Mouse (Mus musculus): ENCODE results near the gene Tshr. TPM values are rescaled to one million over a fixed set of nuclear protein-coding genes. Genes with fewer than 3 reads are reported as not detected.

Gene Tshr
- polyA plus RNA-seq, 1 experiment from 2014 or later, result 0.67 TPM

DNA sequence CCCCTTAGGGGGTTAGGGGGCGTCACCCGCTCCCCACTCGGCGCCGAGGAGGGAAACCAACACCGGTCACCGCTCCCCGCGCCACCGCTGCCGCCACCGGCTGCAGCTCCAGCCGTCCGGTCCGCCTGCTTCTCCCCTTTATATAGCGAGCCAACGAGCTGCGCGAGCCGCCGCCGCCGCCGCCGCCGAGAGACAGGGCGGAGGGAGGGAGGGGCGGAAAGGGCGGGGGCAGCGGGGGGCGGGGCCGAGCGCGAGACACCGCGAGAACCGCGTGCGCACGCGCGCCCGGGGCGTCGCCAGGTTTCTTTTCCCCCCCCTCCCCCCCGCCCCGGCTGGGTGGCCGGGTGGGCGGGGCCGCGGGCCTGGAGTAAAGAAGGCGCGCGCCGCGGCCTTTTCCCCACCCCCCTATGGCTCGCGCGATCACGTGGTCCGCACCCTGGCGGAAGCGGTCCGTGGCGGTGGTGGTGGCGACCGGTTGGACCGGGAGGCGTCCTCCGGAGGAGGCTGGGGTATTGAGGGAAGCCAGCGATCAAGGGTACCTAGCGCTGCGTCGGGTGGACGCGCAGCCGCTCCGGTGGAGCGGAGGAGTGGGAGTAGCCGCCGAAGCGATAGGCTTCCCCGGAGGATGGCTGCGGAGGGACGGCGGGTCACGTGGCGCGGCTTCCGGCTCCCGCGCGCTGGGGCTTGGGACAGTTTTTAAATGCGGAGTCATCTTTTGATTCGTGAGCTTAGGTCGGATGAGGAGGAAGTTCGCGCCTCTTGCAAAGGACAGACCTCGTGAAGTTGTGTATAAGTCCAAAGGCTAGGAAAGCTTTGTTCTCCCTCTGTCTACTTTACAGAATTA lies 205.7 kb downstream of the Tshr start, which contains the start of gene Gtf2a1:
Gene Gtf2a1, minus strand, starts transcription at position 641 of the 844 bp plus-strand sequence.
- peak; percentile 86 for ATAC-seq (ENCODE audit: low FRiP score, low read depth)

DNA sequence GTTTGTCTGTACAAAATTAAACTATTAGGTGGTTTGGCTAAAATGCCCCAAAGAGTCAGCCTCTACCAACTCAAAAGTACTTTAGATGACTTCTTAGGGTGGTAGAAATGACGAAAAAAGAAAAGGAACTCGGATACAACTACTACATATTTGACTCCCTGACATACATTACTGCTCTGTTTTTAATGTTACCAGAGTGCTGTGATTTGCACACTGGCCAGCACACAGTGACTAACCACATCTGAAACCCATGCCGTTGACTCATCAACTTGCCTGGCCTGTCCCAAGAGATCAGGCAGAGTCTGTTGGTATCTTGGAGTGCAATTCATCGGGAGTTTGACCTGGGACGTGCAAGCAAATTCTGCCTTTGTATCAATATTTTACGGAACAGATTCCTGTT lies 206.4 kb downstream of the Tshr start:
- H3K27me3 ChIP-seq, result no peaks in the 10 kb centered on the region
- peak overlapping the region; percentile 100 for H3K27ac ChIP-seq (replicated peaks)
- whole genome bisulfite sequencing, result 25% methylated on average over 6 of the region's 6 CpGs
- peak overlapping the region; percentile 73 for H3K4me3 ChIP-seq
- peak overlapping the region; percentile 70 for H3K4me2 ChIP-seq
- H3K36me3 ChIP-seq, result 0 out of 2 replicates have a peak, but pooled peaks cover 3% of the 10 kb centered on the region
- ATAC-seq (ENCODE audit: low FRiP score, low read depth), result no peak
- no peaks in the 10 kb centered on the region for H3K9me3 ChIP-seq
- peak overlapping the region; percentile 82 for H3K9ac ChIP-seq
- peaks cover 15% of the 10 kb centered on the region for H3K4me1 ChIP-seq (replicated peaks)

More for the DNA sequence above, 205.7 kb downstream of the Tshr start, which contains the start of gene Gtf2a1:
- no peaks in the 10 kb centered on the region for H3K27me3 ChIP-seq
- peak within 1 kb of the TSS; percentile 73 for H3K4me3 ChIP-seq
- H3K9ac ChIP-seq, result peak within 1 kb of the TSS; percentile 99
- peaks cover 17% of the 10 kb centered on the region for H3K4me1 ChIP-seq (replicated peaks)
- H3K36me3 ChIP-seq, result peaks cover 5% of the 10 kb centered on the region; the same call in 1 of the 2 replicates
- no peaks in the 10 kb centered on the region for H3K9me3 ChIP-seq
- WGBS, result under 1% methylated on average over 75 of the region's 99 CpGs
- peak within 1 kb of the TSS; percentile 100 for H3K27ac ChIP-seq (replicated peaks)
- H3K4me2 ChIP-seq, result peak within 1 kb of the TSS; percentile 70

DNA sequence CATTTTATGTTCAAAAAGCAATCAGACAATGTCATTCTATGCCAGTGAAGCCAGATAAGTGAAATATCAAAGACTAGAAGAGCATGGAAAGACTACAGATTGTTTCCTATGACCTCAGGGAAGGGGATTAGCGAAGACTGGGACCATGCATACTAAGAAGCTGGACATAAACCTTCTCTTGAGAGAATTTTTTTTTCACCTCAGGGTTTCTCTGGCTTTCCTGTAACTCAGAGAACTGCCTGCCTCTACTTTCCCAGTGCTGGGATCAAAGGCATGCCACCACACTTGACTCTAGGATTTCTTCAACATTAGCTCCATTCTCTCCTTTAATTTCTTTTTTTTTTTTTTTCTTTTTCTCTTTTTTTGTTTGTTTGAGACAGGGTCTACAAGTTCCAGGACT lies 206.8 kb downstream of the Tshr start:
- Histone ChIP-seq H3K9me3 (no peaks in the 10 kb centered on the region), H3K4me2 (peak overlapping the region; percentile 70), H3K4me1 (replicated peaks) (peaks cover 15% of the 10 kb centered on the region), H3K27me3 (no peaks in the 10 kb centered on the region), H3K27ac (replicated peaks) (no peak overlapping the region), H3K36me3 (no peaks in the 10 kb centered on the region), H3K9ac (0 out of 2 replicates have a peak overlapping the region, but pooled peaks have one; percentile 82), H3K4me3 (peak overlapping the region; percentile 73; the same call in 1 of the 2 replicates)
- no peak for ATAC-seq (ENCODE audit: low FRiP score, low read depth)
- WGBS, result 75% methylated on average over 1 of the region's 1 CpGs

DNA sequence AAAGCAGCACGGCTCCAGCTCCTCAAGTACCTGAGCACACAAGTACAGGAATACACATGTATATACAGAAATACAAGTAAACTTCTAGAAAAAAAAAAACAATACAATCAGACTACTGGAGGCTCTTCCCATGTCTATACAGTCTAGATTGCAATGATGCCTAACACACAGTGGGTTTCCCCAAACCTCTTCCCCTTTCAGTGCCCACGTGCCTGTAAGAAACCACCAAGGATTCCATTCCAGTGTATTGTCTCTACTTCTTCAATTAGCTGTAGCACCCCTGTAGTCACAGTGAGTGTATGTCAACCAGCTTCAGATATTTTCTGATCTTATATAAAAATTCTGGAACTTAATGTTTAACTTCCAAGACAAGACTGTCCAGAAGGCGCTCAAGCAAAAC lies 207.8 kb downstream of the Tshr start:
- Histone ChIP-seq H3K36me3 (no peaks in the 10 kb centered on the region), H3K4me2 (no peak overlapping the region), H3K4me1 (replicated peaks) (peaks cover 11% of the 10 kb centered on the region), H3K27me3 (no peaks in the 10 kb centered on the region), H3K9me3 (no peaks in the 10 kb centered on the region), H3K9ac (no peak overlapping the region), H3K27ac (replicated peaks) (no peak overlapping the region), H3K4me3 (no peak overlapping the region)
- no peak for ATAC-seq (ENCODE audit: low FRiP score, low read depth)
- 96% methylated on average over 3 of the region's 3 CpGs for WGBS

Other genes with a start within 250 kb of the Tshr start
- 3.6 and 4.2 TPM in 2 replicates for gene Cep128, start 154 bp upstream of the Tshr start, polyA plus RNA-seq (2015; fragmentation: Nextera tagmentation; extraction: Ambion mirVana)
- 55.2 and 57.8 TPM in 2 replicates for gene Gtf2a1, start 205.9 kb downstream of the Tshr start, polyA plus RNA-seq (2015; fragmentation: Nextera tagmentation; extraction: Ambion mirVana)

Measured in hindbrain, embryonic 15.5 days (tissue).